In the genomic region with DNA sequence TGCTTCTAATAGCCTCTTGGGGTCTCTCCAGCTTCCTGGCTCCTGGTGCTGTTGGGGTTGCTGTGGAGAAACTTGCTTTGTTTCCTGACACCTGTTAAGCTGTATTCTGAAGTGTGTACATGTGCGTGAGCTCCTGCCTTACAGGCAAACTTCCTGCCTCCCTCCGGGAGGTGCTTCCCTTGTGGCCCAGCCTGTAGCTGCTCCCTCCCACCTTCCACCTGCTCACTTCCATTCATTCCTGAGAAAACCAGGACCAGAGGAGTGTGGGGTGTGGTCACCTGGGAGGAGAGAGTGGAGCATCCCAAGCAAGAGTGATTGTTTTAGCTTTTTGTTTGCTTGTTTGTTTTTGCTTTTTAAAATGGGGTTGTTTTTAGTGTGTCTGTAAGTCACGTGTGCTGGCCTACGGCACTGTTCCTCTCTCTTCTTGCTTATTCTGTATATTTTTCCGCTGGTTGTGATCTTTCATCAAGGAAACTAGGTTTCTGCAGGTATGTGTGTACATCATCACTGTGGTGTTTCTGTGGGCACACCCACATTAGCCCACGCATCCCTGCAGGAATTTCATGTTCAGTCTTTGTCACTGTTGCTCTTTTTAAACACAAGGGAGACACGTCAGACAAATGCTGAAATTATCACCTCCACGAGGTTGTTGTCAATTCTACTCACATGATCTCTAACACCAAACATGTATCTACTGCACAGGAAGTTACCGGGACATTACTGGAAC, we compare ENCODE assay signal across 15 mouse cellular contexts. TPM values are rescaled to one million over a fixed set of nuclear protein-coding genes. Genes with fewer than 3 reads are reported as not detected.
A peak's percentile ranks its signal among the peaks of the same experiment; 100 is the strongest.
DNase-seq lines count a peak whose midpoint lies in the region; ATAC-seq and TF ChIP-seq lines count a peak whose summit lies in the region.
"Had no signal": no experiment of that assay in that cellular context is flagged by ENCODE, and none has a peak within 500 bp of the region (broad histone marks: within the 10 kb centered on the region; RNA-seq: fewer than 3 reads in every experiment).

No protein-coding gene starts in this region.

- no peak overlapping the region for H3K27ac ChIP-seq in embryonic facial prominence, embryonic 12.5 days
- H3K27ac ChIP-seq in embryonic facial prominence, embryonic 10.5 days (replicated peaks): no peak overlapping the region
- peak overlapping the region; percentile 93 for H3K27ac ChIP-seq in layer of hippocampus, adult 2 months
- no peak overlapping the region for H3K27ac ChIP-seq in forebrain, embryonic 14.5 days (ENCODE audit: low read depth, low read length)
- H3K27ac ChIP-seq in midbrain, embryonic 16.5 days (ENCODE audit: low read length): no peak overlapping the region
- H3K27ac ChIP-seq: limb, embryonic 12.5 days had no signal

- DNase-seq in embryonic facial prominence, embryonic 10.5 days (ENCODE audit: low spot score): no peak
- no peak for DNase-seq in layer of hippocampus, adult 2 months (ENCODE audit: low spot score in 2 of 2)
- DNase-seq in layer of hippocampus, adult 8-10 months (ENCODE audit: low spot score in 2 of 2): no peak
- DNase-seq in forebrain, embryonic 14.5 days (ENCODE audit: low spot score): no peak
- DNase-seq in thymus, postnatal 14 days: no peak
- no peak for DNase-seq in gastrocnemius, postnatal 36 days
- DNase-seq: adrenal gland, postnatal 36 days; cerebellum, adult 11 months; heart, postnatal 36 days; kidney, adult 2 months; lung, embryonic 14.5 days; thymus, adult 2 months had no signal

- H3K4me2 ChIP-seq in embryonic facial prominence, embryonic 12.5 days (replicated peaks): peak overlapping the region; percentile 10; the same call in 1 of the 2 replicates
- H3K4me2 ChIP-seq in forebrain, embryonic 14.5 days (ENCODE audit: low read length): peak overlapping the region; percentile 49
- H3K4me2 ChIP-seq in midbrain, embryonic 16.5 days (ENCODE audit: low read length): peak overlapping the region; percentile 66
- H3K4me2 ChIP-seq: limb, embryonic 12.5 days; lung, embryonic 14.5 days had no signal

- no peaks in the 10 kb centered on the region for H3K36me3 ChIP-seq in embryonic facial prominence, embryonic 12.5 days
- H3K36me3 ChIP-seq in embryonic facial prominence, embryonic 10.5 days (replicated peaks): no peaks in the 10 kb centered on the region
- no peaks in the 10 kb centered on the region for H3K36me3 ChIP-seq in forebrain, embryonic 14.5 days (ENCODE audit: control insufficient read depth, insufficient read depth, low read length)
- H3K36me3 ChIP-seq in midbrain, embryonic 16.5 days (ENCODE audit: control insufficient read depth, insufficient read depth, low read length): no peaks in the 10 kb centered on the region
- H3K36me3 ChIP-seq: limb, embryonic 12.5 days had no signal

- intact Hi-C loops in gastrocnemius, postnatal 36 days (cut with DNase I): no loop called here

- TF ChIP-seq CTCF in layer of hippocampus, adult 2 months (conservative IDR thresholded peaks at IDR 0.05): no peak

- no peak for ATAC-seq in embryonic facial prominence, embryonic 12.5 days (ENCODE audit: insufficient number of reproducible peaks, insufficient read depth, low FRiP score, low TSS enrichment)
- no peak for ATAC-seq in forebrain, embryonic 14.5 days
- ATAC-seq in midbrain, embryonic 16.5 days: no peak

- no peaks in the 10 kb centered on the region for H3K9me3 ChIP-seq in embryonic facial prominence, embryonic 12.5 days
- no peaks in the 10 kb centered on the region for H3K9me3 ChIP-seq in embryonic facial prominence, embryonic 10.5 days
- H3K9me3 ChIP-seq in forebrain, embryonic 14.5 days (replicated peaks; ENCODE audit: control insufficient read depth, low read length): no peaks in the 10 kb centered on the region
- no peaks in the 10 kb centered on the region for H3K9me3 ChIP-seq in midbrain, embryonic 16.5 days (replicated peaks; ENCODE audit: control insufficient read depth, low read length, poor library complexity, severe bottlenecking)
- H3K9me3 ChIP-seq: limb, embryonic 12.5 days had no signal

- no peak overlapping the region for H3K9ac ChIP-seq in embryonic facial prominence, embryonic 12.5 days
- H3K9ac ChIP-seq in forebrain, embryonic 14.5 days (ENCODE audit: low read length): peak overlapping the region; percentile 43
- peak overlapping the region; percentile 71 for H3K9ac ChIP-seq in midbrain, embryonic 16.5 days (ENCODE audit: low read depth, low read length)
- H3K9ac ChIP-seq: limb, embryonic 12.5 days; lung, embryonic 14.5 days had no signal

- peaks cover 28% of the 10 kb centered on the region for H3K27me3 ChIP-seq in embryonic facial prominence, embryonic 12.5 days
- H3K27me3 ChIP-seq in embryonic facial prominence, embryonic 10.5 days (replicated peaks; ENCODE audit: low read depth, poor library complexity, severe bottlenecking): peaks cover 45% of the 10 kb centered on the region
- no peaks in the 10 kb centered on the region for H3K27me3 ChIP-seq in forebrain, embryonic 14.5 days (replicated peaks; ENCODE audit: control insufficient read depth, insufficient read depth, low read length)
- H3K27me3 ChIP-seq in midbrain, embryonic 16.5 days (ENCODE audit: control insufficient read depth, insufficient read depth, low read depth, low read length): no peaks in the 10 kb centered on the region

- H3K4me3 ChIP-seq in embryonic facial prominence, embryonic 12.5 days: no peak overlapping the region
- H3K4me3 ChIP-seq in embryonic facial prominence, embryonic 10.5 days: no peak overlapping the region
- H3K4me3 ChIP-seq in layer of hippocampus, adult 2 months: peak overlapping the region; percentile 79
- peak overlapping the region; percentile 38 for H3K4me3 ChIP-seq in forebrain, embryonic 14.5 days (ENCODE audit: low read depth, low read length)
- H3K4me3 ChIP-seq in midbrain, embryonic 16.5 days (ENCODE audit: low read depth, low read length): peak overlapping the region; percentile 54
- H3K4me3 ChIP-seq: limb, embryonic 12.5 days had no signal

- WGBS in embryonic facial prominence, embryonic 12.5 days: 57% methylated on average over 9 of the region's 9 CpGs
- WGBS in embryonic facial prominence, embryonic 10.5 days: 73% methylated on average over 9 of the region's 9 CpGs
- WGBS in forebrain, embryonic 14.5 days: 72% methylated on average over 9 of the region's 9 CpGs
- WGBS in midbrain, embryonic 16.5 days: 65% methylated on average over 9 of the region's 9 CpGs

- H3K4me1 ChIP-seq in embryonic facial prominence, embryonic 12.5 days: peaks cover 25% of the 10 kb centered on the region
- H3K4me1 ChIP-seq in embryonic facial prominence, embryonic 10.5 days: peaks cover 36% of the 10 kb centered on the region
- H3K4me1 ChIP-seq in forebrain, embryonic 14.5 days (ENCODE audit: control insufficient read depth, insufficient read depth, low read length): no peaks in the 10 kb centered on the region
- H3K4me1 ChIP-seq in midbrain, embryonic 16.5 days (ENCODE audit: control insufficient read depth, insufficient read depth, low read length): peaks cover 17% of the 10 kb centered on the region

RNA-seq across cellular contexts. Expression of a gene that starts 2.4 kb away (rescaled TPM):
- polyA plus RNA-seq in embryonic facial prominence, embryonic 12.5 days (2016; fragmentation: Nextera tagmentation; extraction: Ambion mirVana): 2.6 and 3.2 TPM in 2 replicates
- polyA plus RNA-seq in embryonic facial prominence, embryonic 10.5 days (2016; fragmentation: Nextera tagmentation; extraction: Ambion mirVana): 1.1 and 1.3 TPM in 2 replicates
- total RNA-seq in layer of hippocampus, adult 2 months (2021): 100 to 1,000 TPM; 751 TPM
- total RNA-seq in layer of hippocampus, adult 8-10 months (2022): 100 to 1,000 TPM; 597 to 781 (median 683) TPM
- polyA plus RNA-seq in forebrain, embryonic 14.5 days (2014; fragmentation: Nextera tagmentation; extraction: Ambion mirVana): 22.1 and 37.5 TPM in 2 replicates
- 62.5 and 63.7 TPM in 2 replicates for polyA plus RNA-seq in midbrain, embryonic 16.5 days (2015; fragmentation: Nextera tagmentation; extraction: Ambion mirVana)
- total RNA-seq in gastrocnemius, postnatal 36 days (2021): under 1 TPM; 0.05 to 0.17 TPM

Comparison
In these comparisons a context has a peak if more than half of its experiments do, and no peak if none do; other contexts are left out.
1. H3K4me2 ChIP-seq: peak in every context shown above with its lines; median percentile 66 in midbrain, embryonic 16.5 days; 49 in forebrain, embryonic 14.5 days; 10 in embryonic facial prominence, embryonic 12.5 days.
2. H3K4me3 ChIP-seq: peak in layer of hippocampus, adult 2 months (single experiment), forebrain, embryonic 14.5 days (single experiment) and midbrain, embryonic 16.5 days (single experiment); none in embryonic facial prominence, embryonic 12.5 days (single experiment) and embryonic facial prominence, embryonic 10.5 days (single experiment).